Mouse (Mus musculus) heart, postnatal 0 days (tissue): ENCODE data around the gene Zfp867.

ENCODE experiments used
- CTCF ChIP-seq: IDR thresholded peaks from 2 replicates; pipeline ENCODE4 v1.5.1; 2016; ENCODE audit warnings: antibody characterized with exemption, control low read depth, low read depth
- EP300 ChIP-seq: IDR thresholded peaks from 2 replicates; pipeline ENCODE4 v1.6.1; 2016; ENCODE audit warnings: antibody characterized with exemption, low read depth

GRCm38 (mm10) chr11:59432261-59432660 is 40.0 kb downstream of the Zfp867 start:
- TF ChIP-seq EP300 = no peak
- TF ChIP-seq CTCF = no peak
